Mouse (Mus musculus) ES-E14 (cell line): ENCODE data around the gene Camkk1.

Experiments
- CHD2 ChIP-seq: IDR thresholded peaks from 2 replicates; pipeline ENCODE4 v1.6.1; 2014; ENCODE audit warnings: mild to moderate bottlenecking, low read depth, low read length, inconsistent platforms
- HCFC1 ChIP-seq: IDR thresholded peaks from 2 replicates; pipeline ENCODE4 v1.6.1; 2012; ENCODE audit warnings: low read length, inconsistent platforms, borderline replicate concordance; ENCODE audit not compliant: insufficient read depth
- MAFK ChIP-seq: IDR thresholded peaks from 2 replicates; pipeline ENCODE4 v1.6.1; 2014; ENCODE audit warnings: mild to moderate bottlenecking, low read depth, low read length, inconsistent platforms; ENCODE audit not compliant: insufficient read depth

GRCm38 (mm10) chr11:73018471-73019146, at the start of gene Camkk1:
- no peak for TF ChIP-seq CHD2
- no peak for TF ChIP-seq HCFC1
- TF ChIP-seq MAFK = no peak
